Mouse (Mus musculus) activated CD4-positive, CD25-positive, alpha-beta regulatory T cell (primary cell): ENCODE measurements around the gene Cuta. TPM values are rescaled to one million over a fixed set of nuclear protein-coding genes. Genes with fewer than 3 reads are reported as not detected.

ENCODE experiments used
- polyA plus RNA-seq, 2 experiments: library from polyadenylated mRNA; unstranded; fragments of 100-300 nt; shearing (Covaris generic); gene quantifications; one replicate each; pipeline ENCODE4 v1.2.1; 2017

Cuta gene
- 100 to 1,000 TPM; 159 to 171 TPM for polyA plus RNA-seq

GRCm38 (mm10) chr17:26939178-26939972 lies at the start of gene Cuta:
TSS of gene Cuta (minus strand) at chr17:26939569.

GRCm38 (mm10) chr17:26972703-26973574 lies 33.6 kb upstream of the Cuta start, which contains the start of gene Zbtb9:
TSS of gene Zbtb9 (plus strand) at chr17:26973167.

GRCm38 (mm10) chr17:26941031-26941789 lies 1.8 kb upstream of the Cuta start, which contains the start of gene Syngap1:
TSS of gene Syngap1 (plus strand) at chr17:26941253.

GRCm38 (mm10) chr17:26932839-26933398 lies 6.5 kb downstream of the Cuta start, which contains the start of gene Phf1:
TSS of gene Phf1 (plus strand) at chr17:26933052.

GRCm38 (mm10) chr17:26916711-26917482 lies 22.5 kb downstream of the Cuta start, which contains the start of gene Kifc5b:
TSS of gene Kifc5b (plus strand) at chr17:26917091.

Other genes starting within 250 kb of the Cuta start
- 10 to 100 TPM; 66.5 to 69.1 TPM for gene Crebrf, start 223.9 kb downstream of the Cuta start, polyA plus RNA-seq
- gene Bnip1, start 158.5 kb downstream of the Cuta start, polyA plus RNA-seq = 10 to 100 TPM; 29.3 to 35.4 TPM
- gene Nkx2-5, start 94.6 kb downstream of the Cuta start, polyA plus RNA-seq = not detected
- gene Kifc5b, start 22.5 kb downstream of the Cuta start, polyA plus RNA-seq = 1 to 10 TPM; 2.2 TPM
- gene Phf1, start 6.5 kb downstream of the Cuta start, polyA plus RNA-seq = 10 to 100 TPM; 78.1 to 79.1 TPM
- gene Syngap1, start 1.7 kb upstream of the Cuta start, polyA plus RNA-seq = under 1 TPM; 0.06 to 0.20 TPM
- gene Zbtb9, start 33.6 kb upstream of the Cuta start, polyA plus RNA-seq = 10 to 100 TPM; 29.4 to 30.1 TPM
- gene Bak1, start 89.4 kb upstream of the Cuta start, polyA plus RNA-seq = 1 to 10 TPM; 4.7 to 5.4 TPM
- 10 to 100 TPM in 1 of 2 experiments, 1 to 10 TPM in 1; 9.2 to 17.0 TPM for gene Itpr3, start 117.7 kb upstream of the Cuta start, polyA plus RNA-seq
- gene Uqcc2, start 194.3 kb upstream of the Cuta start, polyA plus RNA-seq = 100 to 1,000 TPM; 103 to 113 TPM
- gene Ip6k3, start 228.2 kb upstream of the Cuta start, polyA plus RNA-seq = under 1 TPM in 1 of 2 experiments, not detected in 1; 0.15 TPM